Mouse (Mus musculus): ENCODE results near the gene Slc12a6.
"Not testable (repeated sequence)": the region's sequence is repeated elsewhere in the genome, so short reads cannot be mapped to it uniquely, and the experiment has no call there.

Gene Slc12a6

GRCm38 (mm10) chr2:112262779-112263295, 2.8 kb upstream of the Slc12a6 start:
- DNase-seq (ENCODE audit: low spot score in 2 of 2): no peak

DNA sequence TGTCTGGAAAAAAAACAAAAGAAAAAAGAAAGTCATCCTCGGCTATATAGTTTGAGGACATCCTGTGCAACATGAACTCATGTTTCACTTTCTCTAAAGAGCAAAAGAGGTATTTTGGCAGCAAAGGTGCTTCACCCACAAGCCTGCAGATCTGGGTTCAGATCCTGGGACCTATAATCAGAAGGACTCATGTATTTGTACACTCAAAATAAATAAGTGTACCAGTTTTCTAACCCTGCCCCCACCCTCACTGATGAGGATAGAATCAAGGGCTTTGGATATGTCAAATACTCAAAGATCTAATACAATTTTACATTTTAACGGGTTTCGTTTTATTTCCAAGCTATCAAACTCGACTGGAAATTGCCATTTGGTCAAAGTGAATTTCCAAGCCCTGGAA, 1.3 kb upstream of the Slc12a6 start:
- DNase-seq (ENCODE audit: low spot score in 2 of 2): no peak

DNA sequence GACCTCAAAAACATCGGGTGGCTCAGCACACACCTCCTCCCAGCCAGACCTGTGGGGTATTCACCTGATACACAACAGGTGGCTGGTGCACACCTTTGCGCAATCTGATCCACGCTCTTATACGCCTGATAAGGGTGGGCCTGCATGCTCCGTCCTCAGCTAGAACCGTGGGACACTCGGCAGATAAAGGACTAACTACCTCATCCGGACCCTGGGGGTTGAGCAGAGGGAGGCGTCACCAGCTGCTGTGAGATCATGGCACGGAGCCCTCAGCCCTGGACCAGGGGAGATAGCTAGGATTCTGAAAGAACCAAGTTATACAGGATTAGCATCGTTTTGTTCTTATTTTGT, 592 bp downstream of the Slc12a6 start, which contains the start of gene Gm21985:
Gene Gm21985 (plus strand): TSS at position 73 of the 351 bp plus-strand sequence.
- peak in 1 of 2 experiments; percentile 35 for DNase-seq (ENCODE audit: low spot score in 2 of 2)

DNA sequence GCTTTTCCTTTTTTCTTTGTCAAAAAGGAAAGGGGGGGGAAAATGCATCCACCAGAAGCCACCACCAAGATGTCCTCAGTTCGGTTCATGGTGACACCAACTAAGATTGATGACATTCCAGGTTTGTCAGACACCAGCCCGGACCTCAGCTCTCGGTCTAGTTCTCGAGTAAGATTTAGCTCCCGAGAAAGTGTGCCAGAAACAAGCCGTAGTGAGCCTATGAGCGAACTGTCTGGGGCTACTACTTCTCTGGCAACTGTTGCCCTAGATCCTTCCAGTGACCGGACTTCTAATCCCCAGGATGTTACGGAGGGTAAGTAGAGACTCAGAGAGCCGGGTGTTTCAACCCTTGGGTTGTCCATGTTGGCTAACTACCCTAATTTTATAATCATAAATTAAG, 1.2 kb downstream of the Slc12a6 start:
- no peak for DNase-seq (ENCODE audit: low spot score in 2 of 2)

DNA sequence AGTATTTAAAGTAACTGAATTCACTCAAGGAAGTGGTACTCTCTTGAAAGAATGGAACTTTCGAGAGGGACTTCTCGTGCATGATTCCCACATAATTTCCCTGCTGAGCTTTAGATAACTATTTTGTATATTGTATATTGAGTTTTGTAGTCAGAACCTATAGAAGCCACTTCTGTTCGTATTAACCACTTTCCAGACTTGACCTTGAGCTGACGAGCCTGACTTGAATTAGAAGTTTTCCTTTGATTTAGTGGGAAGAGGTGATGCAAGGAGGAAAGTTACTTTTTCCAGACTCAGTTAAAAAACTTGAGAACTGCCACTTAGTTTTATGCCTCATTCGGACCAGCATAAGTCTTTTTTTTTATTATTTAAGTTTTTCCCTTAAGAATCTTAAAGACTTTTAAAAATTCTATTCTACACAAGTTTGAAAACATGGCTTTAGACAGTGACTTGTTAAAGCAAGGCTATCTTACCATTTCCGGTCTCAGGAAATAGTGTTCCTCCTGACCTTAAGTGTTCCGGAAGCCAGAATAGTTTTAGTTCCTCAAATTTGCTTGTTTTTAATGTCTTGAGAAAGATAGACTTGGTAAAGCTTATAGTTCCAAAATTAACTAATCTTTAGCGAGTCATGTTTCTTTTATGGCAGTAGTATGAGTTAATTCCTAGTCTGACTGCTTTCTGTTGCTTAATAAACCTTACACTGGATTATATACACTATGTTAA, 2.1 kb downstream of the Slc12a6 start:
- no peak for DNase-seq (ENCODE audit: low spot score in 2 of 2)

DNA sequence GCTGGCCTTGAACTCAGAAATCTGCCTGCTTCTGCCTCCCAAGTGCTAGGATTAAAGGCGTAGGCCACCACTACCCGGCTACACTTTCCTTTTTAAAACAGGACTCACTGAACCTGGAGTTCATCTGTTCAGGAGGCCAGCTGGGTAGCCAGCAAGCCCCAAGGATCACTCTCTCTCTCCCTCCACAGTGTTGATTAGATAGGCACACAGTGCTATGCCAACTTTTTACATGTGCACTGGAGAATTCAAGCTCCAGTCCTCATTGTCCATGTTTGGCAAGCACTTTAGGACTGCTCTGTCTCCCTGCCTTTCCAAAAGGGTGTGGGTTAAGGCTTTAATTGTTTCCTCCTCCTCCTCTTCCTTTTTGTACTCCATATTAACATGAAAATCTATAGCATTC, 4.4 kb downstream of the Slc12a6 start:
- no peak for DNase-seq (ENCODE audit: low spot score in 2 of 2)

DNA sequence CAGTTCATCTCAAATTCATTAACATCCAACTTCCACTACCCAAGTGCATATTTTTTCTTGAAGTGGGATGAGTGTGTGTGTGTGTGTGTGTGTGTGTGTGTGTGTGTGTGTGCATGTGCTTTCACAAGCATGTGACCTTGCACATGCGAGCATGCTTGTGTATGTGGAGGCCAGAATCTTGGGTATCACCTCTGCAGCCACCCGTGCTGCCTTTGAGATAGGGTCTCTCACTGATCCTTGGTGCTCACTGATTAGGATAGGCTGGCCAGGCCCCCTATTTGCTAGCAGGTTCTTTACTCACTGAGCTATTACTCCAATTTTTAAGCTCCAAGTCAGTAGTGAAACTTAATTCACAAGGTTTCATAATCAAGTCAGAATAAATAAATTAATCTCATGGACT, 7.3 kb downstream of the Slc12a6 start:
- no peak for DNase-seq (ENCODE audit: low spot score in 2 of 2)

GRCm38 (mm10) chr2:112273474-112273873, 7.8 kb downstream of the Slc12a6 start:
- DNase-seq (ENCODE audit: low spot score in 2 of 2): no peak

- no peak for DNase-seq (ENCODE audit: low spot score in 2 of 2)
These were observed 11.2 kb downstream of the Slc12a6 start for GRCm38 (mm10) chr2:112276870-112277269.

- no peak for DNase-seq (ENCODE audit: low spot score in 2 of 2)
These were observed 17.2 kb downstream of the Slc12a6 start for GRCm38 (mm10) chr2:112282846-112283245.

DNA sequence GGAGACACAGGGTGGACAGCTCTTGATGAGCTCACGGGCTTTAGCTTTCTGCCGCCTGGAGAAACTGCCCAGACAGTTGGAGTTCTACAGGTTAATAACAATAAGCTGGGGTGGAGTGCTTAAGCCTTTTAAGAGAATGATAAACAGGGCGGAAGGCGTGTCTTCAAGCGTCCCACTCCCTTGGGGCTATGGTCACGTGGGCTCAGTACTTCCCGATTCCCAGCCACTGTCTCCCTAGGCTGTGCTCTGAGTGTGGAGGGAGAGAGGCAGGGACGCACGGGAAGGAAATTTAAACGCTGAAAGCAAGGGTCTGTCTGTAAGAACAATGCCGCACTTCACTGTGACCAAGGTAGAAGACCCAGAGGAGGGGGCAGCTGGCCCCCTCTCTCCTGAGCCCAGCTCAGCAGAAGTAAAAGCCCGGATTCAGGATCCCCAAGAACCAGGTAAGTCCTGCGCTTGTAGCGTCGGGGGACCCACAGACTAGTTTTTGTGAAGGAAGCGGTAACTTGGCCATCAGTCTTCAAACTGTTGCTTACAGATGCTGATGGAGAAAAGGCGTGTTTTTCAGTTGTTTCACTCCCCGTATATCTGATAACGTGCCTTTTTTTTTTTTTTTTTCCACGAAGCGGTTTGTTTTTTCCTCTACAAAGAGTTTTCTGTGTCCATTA, 18.9 kb downstream of the Slc12a6 start:
- DNase-seq (ENCODE audit: low spot score in 2 of 2): no peak

DNA sequence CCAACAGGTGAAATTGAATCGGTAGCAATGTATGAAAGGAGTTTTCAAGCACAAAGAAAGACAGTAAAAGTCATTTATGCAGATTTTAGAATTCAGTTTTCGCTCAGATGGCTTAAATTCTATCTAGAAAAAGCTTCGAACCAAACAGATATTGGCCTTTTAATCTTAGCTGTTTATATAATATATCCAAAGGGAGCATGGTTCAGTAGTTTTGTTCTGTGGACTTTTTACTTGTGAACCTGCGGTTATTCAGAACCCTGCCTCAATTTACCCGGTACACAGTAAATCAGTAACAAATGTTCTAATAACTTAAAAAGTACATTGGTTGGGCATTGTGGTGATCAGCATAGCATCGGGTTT, 19.4 kb downstream of the Slc12a6 start:
- no peak for DNase-seq (ENCODE audit: low spot score in 2 of 2)

- not testable (repeated sequence) for DNase-seq (ENCODE audit: low spot score in 2 of 2)
These were observed 20.4 kb downstream of the Slc12a6 start for GRCm38 (mm10) chr2:112286062-112286461.

DNA sequence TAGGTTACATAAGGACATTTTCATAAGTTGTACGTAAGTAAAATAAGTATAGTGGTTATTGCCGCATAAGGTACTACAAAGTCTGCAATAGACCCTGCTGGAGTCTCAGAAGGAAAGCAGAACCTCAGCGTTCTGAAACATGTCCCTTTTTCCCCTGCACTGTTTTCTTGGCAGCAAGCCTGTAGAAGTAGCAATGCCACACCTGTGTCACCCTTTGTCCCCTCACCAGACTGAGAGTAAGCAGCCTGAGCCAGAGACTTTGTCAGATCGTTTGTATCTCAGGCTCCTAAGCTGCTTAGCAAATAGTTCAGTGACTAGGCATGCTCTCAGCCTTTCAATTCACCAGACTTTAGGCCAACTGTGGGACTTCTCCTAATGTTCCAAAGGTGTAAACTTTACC, 21.4 kb downstream of the Slc12a6 start:
- no peak for DNase-seq (ENCODE audit: low spot score in 2 of 2)

DNA sequence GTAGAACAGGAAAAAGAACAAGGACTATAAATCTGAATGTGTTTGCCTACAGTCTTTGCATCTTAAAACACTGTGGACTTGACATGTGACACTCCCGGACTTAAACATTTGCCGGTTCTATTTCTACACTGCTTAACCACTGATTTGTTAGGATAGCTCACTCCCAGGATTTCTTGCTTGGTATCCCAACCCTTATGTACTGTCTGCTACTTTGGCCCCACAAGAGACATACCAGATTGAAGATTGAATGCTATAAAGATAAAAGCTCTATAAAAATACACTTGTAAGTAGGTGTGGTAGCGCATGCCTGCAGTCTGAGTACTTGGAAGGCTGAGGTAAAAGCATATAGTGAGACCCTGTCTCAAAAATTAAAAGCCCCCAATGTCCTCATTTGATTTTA, 23.9 kb downstream of the Slc12a6 start:
- no peak for DNase-seq (ENCODE audit: low spot score in 2 of 2)

DNA sequence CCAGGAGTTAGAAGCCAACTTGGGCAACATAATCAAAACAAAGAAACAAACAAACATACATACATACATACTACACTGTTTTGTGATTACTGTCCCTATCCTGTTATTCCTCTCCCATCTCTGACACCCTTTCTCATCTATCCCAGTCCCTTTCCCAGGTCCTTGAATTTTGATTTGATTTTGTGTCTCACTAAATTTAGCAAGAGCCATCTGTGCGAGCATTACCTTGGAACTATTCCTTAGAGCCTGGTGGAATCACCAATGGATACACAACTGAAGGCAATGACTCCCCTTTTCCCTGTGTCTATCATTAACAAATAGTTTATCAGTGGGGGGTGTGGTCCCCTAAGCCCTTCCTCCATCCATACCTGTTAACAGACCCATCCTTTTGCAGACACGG, 27.2 kb downstream of the Slc12a6 start:
- DNase-seq (ENCODE audit: low spot score in 2 of 2): no peak

DNA sequence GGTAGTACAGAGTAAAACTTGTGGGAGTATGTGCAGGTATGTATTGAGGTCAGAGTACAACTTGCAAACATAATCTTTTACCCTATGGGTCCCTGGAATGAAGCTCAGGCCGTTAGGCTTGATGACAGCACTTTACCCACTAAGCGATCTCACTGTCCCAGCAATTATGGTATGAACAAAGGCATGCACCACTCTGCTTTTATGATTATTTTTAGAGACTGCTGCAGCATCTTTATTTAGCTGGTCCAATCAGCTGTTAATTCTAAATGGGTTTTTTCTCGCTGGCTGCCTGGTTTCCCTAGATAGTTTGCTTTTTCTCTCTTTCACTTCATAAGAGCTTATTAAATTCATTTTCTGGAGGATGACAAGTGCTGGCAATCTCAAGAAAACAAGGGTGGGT, 30.6 kb downstream of the Slc12a6 start:
- no peak for DNase-seq (ENCODE audit: low spot score in 2 of 2)

DNA sequence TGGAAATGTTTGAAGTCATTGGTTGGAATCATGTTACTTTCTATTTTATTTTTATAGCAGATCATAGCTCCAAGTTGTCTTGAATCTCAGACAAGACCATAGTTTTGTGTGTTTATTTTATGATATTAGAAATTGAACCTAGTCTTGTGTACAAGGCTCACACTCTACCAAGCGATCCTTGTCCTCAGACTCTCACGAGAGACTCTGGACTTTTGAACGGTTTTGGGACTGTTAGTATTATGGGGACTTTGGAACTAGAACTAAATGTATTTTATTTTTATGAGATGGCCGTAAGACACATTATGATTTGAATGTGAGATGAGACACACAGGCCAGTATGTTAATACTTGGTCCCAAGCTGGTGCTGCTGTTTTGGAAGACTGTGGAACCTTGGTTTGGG, 32.6 kb downstream of the Slc12a6 start:
- DNase-seq (ENCODE audit: low spot score in 2 of 2): no peak

DNA sequence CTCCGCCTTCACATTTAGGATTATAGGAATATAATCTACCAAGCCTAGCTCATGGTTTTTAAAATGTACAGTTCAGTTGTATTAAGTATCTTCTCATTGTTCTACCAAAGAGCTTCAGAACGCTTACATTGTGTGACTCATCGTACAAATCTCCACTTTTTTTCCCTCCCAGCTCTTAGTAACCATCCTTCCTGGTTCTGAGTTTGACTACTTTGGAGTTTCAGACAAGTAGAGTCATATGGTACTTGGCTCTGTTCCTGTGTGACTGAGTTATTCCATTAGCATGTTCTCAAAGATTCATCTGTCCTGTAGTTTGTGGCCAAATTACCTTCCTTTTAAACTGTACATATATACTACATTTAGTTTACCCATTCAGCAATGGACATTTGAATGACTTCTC, 43.0 kb downstream of the Slc12a6 start:
- no peak for DNase-seq (ENCODE audit: low spot score in 2 of 2)

DNA sequence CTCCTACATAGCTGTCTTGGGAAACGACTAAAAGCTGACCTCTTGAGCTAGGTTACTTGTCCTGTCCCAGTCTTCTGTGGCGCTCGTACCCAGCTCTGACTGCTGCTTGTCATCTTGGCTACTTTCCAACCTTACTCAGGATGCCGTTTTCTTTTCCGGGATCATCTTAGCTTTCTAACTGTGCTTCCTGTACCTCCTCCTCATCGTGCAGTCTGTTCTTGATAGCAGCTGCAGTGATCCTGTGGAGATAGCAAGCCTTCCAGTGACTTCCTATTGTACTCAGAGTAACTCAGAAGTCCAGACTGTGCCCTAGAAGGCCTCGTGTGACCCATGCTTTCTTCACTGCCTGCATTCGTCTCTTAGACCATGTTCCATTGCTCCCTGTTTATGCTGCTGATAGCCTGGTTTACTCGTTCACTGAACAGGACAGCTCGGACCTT, 43.6 kb downstream of the Slc12a6 start:
- DNase-seq (ENCODE audit: low spot score in 2 of 2): no peak

GRCm38 (mm10) chr2:112315638-112316037, 50.0 kb downstream of the Slc12a6 start:
- DNase-seq (ENCODE audit: low spot score in 2 of 2): no peak

- DNase-seq (ENCODE audit: low spot score in 2 of 2): no peak
These were observed 52.6 kb downstream of the Slc12a6 start for GRCm38 (mm10) chr2:112318227-112318626.

DNA sequence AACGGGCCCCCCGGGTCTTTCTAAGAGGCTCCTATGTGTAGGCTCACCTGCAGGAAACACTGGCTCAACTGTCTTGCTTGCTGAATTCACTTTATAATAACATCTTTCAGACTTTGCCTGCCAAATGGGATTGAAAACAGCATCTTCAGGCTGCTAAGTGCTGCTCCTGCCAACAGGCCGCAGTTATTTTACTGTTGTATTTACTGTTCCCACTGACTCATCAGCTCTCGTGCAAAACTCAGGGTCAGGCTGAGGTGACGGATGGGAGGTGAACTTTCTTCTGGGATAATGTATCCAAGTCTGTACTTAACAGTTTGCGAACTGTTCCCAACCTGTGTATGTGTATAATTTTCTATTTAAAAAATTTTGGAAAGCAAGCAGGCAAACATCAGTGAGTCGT, 53.3 kb downstream of the Slc12a6 start:
- no peak for DNase-seq (ENCODE audit: low spot score in 2 of 2)
